Mouse (Mus musculus) cortical plate, adult 2 months (tissue): ENCODE results near the gene Pdss2. TPM values are rescaled to one million over a fixed set of nuclear protein-coding genes. Genes with fewer than 3 reads are reported as not detected.

Source experiments
- H3K27ac ChIP-seq: fragments of 200-500 bp; 2 replicates; pipeline ENCODE4 v1.5.1; 2012; ENCODE audit warnings: low read length, control low read depth, inconsistent platforms; ENCODE audit not compliant: insufficient read depth
- H3K4me1 ChIP-seq: fragments of 200-500 bp; 2 replicates; pipeline ENCODE4 v1.6.1; 2011; ENCODE audit warnings: low read length; ENCODE audit not compliant: control insufficient read depth, insufficient read depth
- H3K4me3 ChIP-seq: fragments of 200-500 bp; 2 replicates; pipeline ENCODE4 v1.5.1; 2011; ENCODE audit warnings: mild to moderate bottlenecking, low read length, control low read depth; ENCODE audit not compliant: insufficient read depth
- CTCF ChIP-seq: fragments of 200-500 bp; IDR thresholded peaks from 2 replicates; pipeline ENCODE4 v1.5.1; 2011; ENCODE audit warnings: mild to moderate bottlenecking, control low read depth, low read length; ENCODE audit not compliant: insufficient read depth; ENCODE audit errors: extremely low read depth
- POLR2A ChIP-seq: fragments of 200-500 bp; IDR thresholded peaks from 2 replicates; pipeline ENCODE4 v1.6.1; 2011; ENCODE audit warnings: mild to moderate bottlenecking, low read length, control low read depth; ENCODE audit not compliant: insufficient read depth; ENCODE audit errors: extremely low read depth
- polyA plus RNA-seq: library from polyadenylated mRNA; depleted of rRNA; stranded (reverse); fragments of >200 nt; gene quantifications from 2 replicates; pipeline ENCODE4 v1.2.3, GENCODE M21; 2012

The Pdss2 gene
- polyA plus RNA-seq, 1 experiment, result 12.1 TPM

- no peak for TF ChIP-seq CTCF
- no peak for TF ChIP-seq POLR2A
- Histone ChIP-seq H3K27ac (no peak overlapping the region), H3K4me3 (no peak overlapping the region), H3K4me1 (no peaks in the 10 kb centered on the region; the same call in 1 of the 2 replicates)
Observed at GRCm38 (mm10) chr10:43362947-43363346, 141.7 kb downstream of the Pdss2 start.

- no peak overlapping the region for H3K27ac ChIP-seq
- no peak for TF ChIP-seq CTCF
- TF ChIP-seq POLR2A, result no peak
- no peak overlapping the region for H3K4me3 ChIP-seq
- H3K4me1 ChIP-seq, result no peaks in the 10 kb centered on the region; the same call in 1 of the 2 replicates
Observed at GRCm38 (mm10) chr10:43363431-43363851, 142.2 kb downstream of the Pdss2 start.

- TF ChIP-seq POLR2A, result no peak
- TF ChIP-seq CTCF, result no peak
Observed at GRCm38 (mm10) chr10:43365909-43366308, 144.6 kb downstream of the Pdss2 start.

GRCm38 (mm10) chr10:43368611-43369010 lies 147.3 kb downstream of the Pdss2 start:
- H3K4me3 ChIP-seq, result no peak overlapping the region
- no peak overlapping the region for H3K27ac ChIP-seq
- TF ChIP-seq POLR2A (no peak), CTCF (no peak)
- H3K4me1 ChIP-seq, result no peaks in the 10 kb centered on the region; the same call in 1 of the 2 replicates

More at GRCm38 (mm10) chr10:43365909-43366308, 144.6 kb downstream of the Pdss2 start:
- Histone ChIP-seq H3K27ac (no peak overlapping the region), H3K4me3 (no peak overlapping the region), H3K4me1 (no peaks in the 10 kb centered on the region; the same call in 1 of the 2 replicates)

GRCm38 (mm10) chr10:43372315-43372714 lies 151.0 kb downstream of the Pdss2 start:
- no peaks in the 10 kb centered on the region for H3K4me1 ChIP-seq
- no peak overlapping the region for H3K27ac ChIP-seq
- no peak overlapping the region for H3K4me3 ChIP-seq
- TF ChIP-seq POLR2A (no peak), CTCF (no peak)

- Histone ChIP-seq H3K27ac (no peak overlapping the region), H3K4me3 (no peak overlapping the region), H3K4me1 (no peaks in the 10 kb centered on the region)
- TF ChIP-seq CTCF (no peak), POLR2A (no peak)
Observed at GRCm38 (mm10) chr10:43373035-43373434, 151.7 kb downstream of the Pdss2 start.

- Histone ChIP-seq H3K27ac (no peak overlapping the region), H3K4me1 (no peaks in the 10 kb centered on the region), H3K4me3 (no peak overlapping the region)
- TF ChIP-seq POLR2A (no peak), CTCF (no peak)
Observed at GRCm38 (mm10) chr10:43373666-43374065, 152.4 kb downstream of the Pdss2 start.

GRCm38 (mm10) chr10:43375286-43375685 lies 154.0 kb downstream of the Pdss2 start:
- Histone ChIP-seq H3K4me1 (no peaks in the 10 kb centered on the region), H3K27ac (no peak overlapping the region), H3K4me3 (no peak overlapping the region)
- no peak for TF ChIP-seq CTCF
- no peak for TF ChIP-seq POLR2A

- Histone ChIP-seq H3K4me1 (no peaks in the 10 kb centered on the region), H3K4me3 (no peak overlapping the region), H3K27ac (no peak overlapping the region)
- TF ChIP-seq POLR2A (no peak), CTCF (no peak)
Observed at GRCm38 (mm10) chr10:43376749-43377148, 155.5 kb downstream of the Pdss2 start.

GRCm38 (mm10) chr10:43378279-43378678 lies 157.0 kb downstream of the Pdss2 start:
- TF ChIP-seq POLR2A (no peak), CTCF (peak; percentile 60)
- Histone ChIP-seq H3K27ac (no peak overlapping the region), H3K4me1 (no peaks in the 10 kb centered on the region), H3K4me3 (no peak overlapping the region)
